Mouse (Mus musculus) CH12.LX (cell line): Measurements from ENCODE around the gene Mon1b. TPM values are rescaled to one million over a fixed set of nuclear protein-coding genes. Genes with fewer than 3 reads are reported as not detected.

Experiments
- DNase-seq: peaks from one replicate; pipeline ENCODE4 v3.0.0-alpha.2; 2013; ENCODE audit errors: extremely low read depth
- H3K27ac ChIP-seq: 2 replicates; pipeline ENCODE4 v1.5.1; 2012; ENCODE audit warnings: low read depth, mild to moderate bottlenecking, control low read depth, moderate library complexity; ENCODE audit not compliant: insufficient read depth
- H3K27me3 ChIP-seq: replicated peaks from 2 replicates; pipeline ENCODE3; 2012; ENCODE audit warnings: inconsistent platforms
- H3K36me3 ChIP-seq, 2 experiments: replicated peaks in 1 of 2; 2 replicates each; pipeline versions ENCODE3 to v1.6.1; 2012; ENCODE audit warnings: inconsistent platforms in 1 of 2, low read length in 1 of 2, mild to moderate bottlenecking in 1 of 2, mixed read lengths in 1 of 2, moderate library complexity in 1 of 2; ENCODE audit not compliant: control insufficient read depth in 1 of 2, insufficient read depth in 1 of 2
- H3K4me1 ChIP-seq, 2 experiments: 2 replicates each; pipeline ENCODE4 v1.6.1; 2012; ENCODE audit warnings: inconsistent platforms in 1 of 2, moderate library complexity in 1 of 2; ENCODE audit not compliant: insufficient read depth in 2 of 2, control insufficient read depth in 1 of 2
- H3K4me2 ChIP-seq: 2 replicates; pipeline ENCODE4 v1.6.1; 2012; ENCODE audit warnings: low read depth, mild to moderate bottlenecking, control low read depth; ENCODE audit not compliant: poor library complexity, insufficient read depth, severe bottlenecking
- H3K4me3 ChIP-seq, 3 experiments: fragments of 150-350 bp in 1 of 3; sonication (generic) in 1 of 3; replicated peaks in 1 of 3; 2 replicates each; pipeline versions ENCODE3 to v1.5.1; 2011 to 2012; ENCODE audit warnings: low read depth in 2 of 3, low read length in 2 of 3, mild to moderate bottlenecking in 2 of 3, moderate library complexity in 2 of 3, control low read depth in 1 of 3, improper control_type of control experiment in 1 of 3, inconsistent platforms in 1 of 3, mixed read lengths in 1 of 3; ENCODE audit not compliant: poor library complexity in 1 of 3
- H3K79me2 ChIP-seq: replicated peaks from 2 replicates; pipeline ENCODE4 v1.6.1; 2012; ENCODE audit warnings: mild to moderate bottlenecking, moderate library complexity; ENCODE audit not compliant: control insufficient read depth, poor library complexity, insufficient read depth, severe bottlenecking; ENCODE audit errors: extremely low read depth
- H3K9ac ChIP-seq: 2 replicates; pipeline ENCODE4 v1.6.1; 2012; ENCODE audit warnings: low read depth, mild to moderate bottlenecking, control low read depth, moderate library complexity; ENCODE audit not compliant: insufficient read depth
- H3K9me3 ChIP-seq: replicated peaks from 2 replicates; pipeline ENCODE3; 2012; ENCODE audit warnings: low read length, inconsistent platforms, mixed read lengths
- CHD2 ChIP-seq: IDR thresholded peaks from 2 replicates; pipeline ENCODE4 v1.6.1; 2011; ENCODE audit warnings: low read length, improper control_type of control experiment
- CTCF ChIP-seq, 2 experiments: IDR thresholded peaks in 1 of 2; conservative IDR thresholded peaks in 1 of 2; 2 replicates each; pipeline ENCODE4 v1.5.1; 2011 to 2012; ENCODE audit warnings: low read depth in 2 of 2, low read length in 2 of 2, improper control_type of control experiment in 1 of 2, inconsistent platforms in 1 of 2, mild to moderate bottlenecking in 1 of 2, moderate library complexity in 1 of 2
- EP300 ChIP-seq: IDR thresholded peaks from 2 replicates; pipeline ENCODE4 v1.6.1; 2011; ENCODE audit warnings: low read length, improper control_type of control experiment
- IRF4 ChIP-seq: IDR thresholded peaks from 2 replicates; pipeline ENCODE4 v1.6.1; 2014; ENCODE audit warnings: low read depth, mild to moderate bottlenecking, inconsistent platforms, low read length, improper control_type of control experiment
- KAT2A ChIP-seq: IDR thresholded peaks from 2 replicates; pipeline ENCODE4 v1.6.1; 2012; ENCODE audit warnings: low read length, improper control_type of control experiment, inconsistent platforms; ENCODE audit not compliant: insufficient replicate concordance
- MAFK ChIP-seq: IDR thresholded peaks from 2 replicates; pipeline ENCODE4 v1.6.1; 2011; ENCODE audit warnings: low read length, improper control_type of control experiment; ENCODE audit not compliant: insufficient replicate concordance
- MAX ChIP-seq: IDR thresholded peaks from 2 replicates; pipeline ENCODE4 v1.6.1; 2011; ENCODE audit warnings: low read length, improper control_type of control experiment
- MAZ ChIP-seq: IDR thresholded peaks from 2 replicates; pipeline ENCODE4 v1.6.1; 2012; ENCODE audit warnings: low read depth, mild to moderate bottlenecking, inconsistent platforms, low read length, improper control_type of control experiment, moderate library complexity
- MEF2A ChIP-seq: IDR thresholded peaks from 2 replicates; pipeline ENCODE4 v1.6.1; 2014; ENCODE audit warnings: low read depth, mild to moderate bottlenecking, inconsistent platforms, low read length, improper control_type of control experiment, borderline replicate concordance
- MYC ChIP-seq: IDR thresholded peaks from 2 replicates; pipeline ENCODE4 v1.6.1; 2011; ENCODE audit warnings: low read depth, mild to moderate bottlenecking, improper control_type of control experiment, low read length
- NELFE ChIP-seq: IDR thresholded peaks from 2 replicates; pipeline ENCODE4 v1.6.1; 2011; ENCODE audit warnings: low read depth, low read length, improper control_type of control experiment
- NRF1 ChIP-seq: IDR thresholded peaks from 2 replicates; pipeline ENCODE4 v1.6.1; 2014; ENCODE audit warnings: low read depth, mild to moderate bottlenecking, inconsistent platforms, low read length, improper control_type of control experiment, moderate library complexity
- POLR2A ChIP-seq: IDR thresholded peaks from 2 replicates; pipeline ENCODE4 v1.6.1; 2011; ENCODE audit warnings: low read depth, mild to moderate bottlenecking, improper control_type of control experiment, low read length
- POLR2AphosphoS2 ChIP-seq: IDR thresholded peaks from 2 replicates; pipeline ENCODE4 v1.6.1; 2011; ENCODE audit warnings: low read depth, low read length, improper control_type of control experiment
- RAD21 ChIP-seq: IDR thresholded peaks from 2 replicates; pipeline ENCODE4 v1.6.1; 2011; ENCODE audit warnings: low read depth, mild to moderate bottlenecking, low read length, improper control_type of control experiment, moderate library complexity
- SIN3A ChIP-seq: IDR thresholded peaks from 2 replicates; pipeline ENCODE4 v1.6.1; 2012; ENCODE audit warnings: low read length, improper control_type of control experiment, inconsistent platforms
- SMC3 ChIP-seq: IDR thresholded peaks from 2 replicates; pipeline ENCODE4 v1.6.1; 2011; ENCODE audit warnings: low read depth, low read length, improper control_type of control experiment
- TCF12 ChIP-seq: IDR thresholded peaks from 2 replicates; pipeline ENCODE4 v1.6.1; 2014; ENCODE audit warnings: low read depth, mild to moderate bottlenecking, inconsistent platforms, low read length, improper control_type of control experiment
- UBTF ChIP-seq: IDR thresholded peaks from 2 replicates; pipeline ENCODE4 v1.6.1; 2012; ENCODE audit warnings: low read depth, mild to moderate bottlenecking, inconsistent platforms, low read length, improper control_type of control experiment, moderate library complexity
- USF1 ChIP-seq: IDR thresholded peaks from 2 replicates; pipeline ENCODE4 v1.6.1; 2014; ENCODE audit warnings: low read depth, mild to moderate bottlenecking, inconsistent platforms, low read length, improper control_type of control experiment
- USF2 ChIP-seq: conservative IDR thresholded peaks from 2 replicates; pipeline ENCODE4 v1.6.1; 2011; ENCODE audit warnings: low read depth, low read length, improper control_type of control experiment
- ZC3H11A ChIP-seq: IDR thresholded peaks from 2 replicates; pipeline ENCODE4 v1.6.1; 2012; ENCODE audit warnings: low read depth, mild to moderate bottlenecking, inconsistent platforms, low read length, improper control_type of control experiment
- ZKSCAN1 ChIP-seq: IDR thresholded peaks from 2 replicates; pipeline ENCODE4 v1.6.1; 2012; ENCODE audit warnings: low read depth, inconsistent platforms, low read length, improper control_type of control experiment, borderline replicate concordance
- ZMIZ1 ChIP-seq: IDR thresholded peaks from 2 replicates; pipeline ENCODE4 v1.6.1; 2012; ENCODE audit warnings: low read depth, mild to moderate bottlenecking, inconsistent platforms, low read length, improper control_type of control experiment
- ZNF384 ChIP-seq: IDR thresholded peaks from 2 replicates; pipeline ENCODE4 v1.6.1; 2012; ENCODE audit warnings: low read depth, low read length, improper control_type of control experiment, inconsistent platforms
- dilution Hi-C: fragments of 300-500 bp; cut with MboI; formaldehyde crosslinking; loops from 2 replicates; pipeline ENCODE4 v1.14.3; 2020; ENCODE audit warnings: low sequenced_read_pairs; ENCODE audit not compliant: extremely low pct_unique_long_range_greater_than_20kb, extremely low pct_ligation_motif_present
- in situ Hi-C: fragments of 300-500 bp; cut with MboI; formaldehyde crosslinking; loops from 3 replicates; pipeline ENCODE4 v1.14.3; 2019; ENCODE audit warnings: low sequenced_read_pairs, low pct_ligation_motif_present, low pct_unique_long_range_greater_than_20kb, mixed read lengths
- polyA plus RNA-seq: library from polyadenylated mRNA; unstranded; fragments of >175 nt; gene quantifications from 2 replicates; pipeline ENCODE4 v1.2.1, GENCODE M21; 2012; ENCODE audit warnings: low read depth; ENCODE audit not compliant: insufficient read length
- total RNA-seq, 2 experiments: library from RNA; depleted of rRNA; stranded (reverse); fragments of 300-350 nt in 1 of 2; fragments of >200 nt in 1 of 2; gene quantifications; 2 replicates each; pipeline ENCODE4 v1.2.3; 2012 to 2014

The Mon1b gene
- total and polyA plus RNA-seq, 3 experiments, result 7.2 to 17.1 (median 15.2) TPM

DNA sequence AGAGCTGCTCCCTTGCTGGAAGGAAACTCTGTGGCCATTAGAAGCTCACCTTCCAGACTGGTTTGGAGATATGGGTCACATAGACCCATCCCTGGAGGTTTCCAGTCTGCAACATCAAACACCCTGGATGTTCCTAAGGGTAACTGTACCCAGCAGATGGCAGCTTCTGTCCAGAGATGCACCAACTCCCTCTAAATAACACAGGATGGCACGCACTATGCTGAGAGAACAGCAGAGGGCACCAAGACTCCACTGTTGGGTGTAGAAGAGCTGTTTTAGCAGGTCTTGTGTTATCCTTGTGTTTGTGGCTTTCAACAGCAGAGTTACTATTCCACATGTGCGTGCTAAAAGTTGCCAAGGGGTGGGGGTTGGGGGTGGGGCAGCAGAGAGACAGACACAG lies 29.2 kb downstream of the Mon1b start:
- no peak overlapping the region for H3K27ac ChIP-seq
- H3K36me3 ChIP-seq, result peaks cover 0 to 2% of the 10 kb centered on the region in 2 experiments
- dilution Hi-C loops, result no loop called here
- DNase-seq, result peak; percentile 73
- H3K4me1 ChIP-seq, result peaks cover 2 to 16% of the 10 kb centered on the region in 2 experiments; a peak in 2 of 4 replicates
- H3K79me2 ChIP-seq, result no peaks in the 10 kb centered on the region
- no peak overlapping the region for H3K4me2 ChIP-seq
- TF ChIP-seq KAT2A (no peak), CTCF (conservative IDR thresholded peaks at IDR 0.05 in 1 of 2, IDR thresholded peaks at IDR 0.05 in 1 of 2; ENCODE audit: low read depth in 2 of 2, low read length in 2 of 2) (peak; percentile 76 to 99), POLR2AphosphoS2 (no peak), EP300 (no peak), ZMIZ1 (no peak), ZNF384 (no peak), USF1 (no peak), ZKSCAN1 (no peak), SIN3A (no peak), MYC (no peak), ZC3H11A (peak; percentile 74), MAZ (no peak), MEF2A (peak; percentile 35; the same call in 1 of the 2 replicates), NELFE (no peak; the same call in 1 of the 2 replicates), MAX (no peak), NRF1 (no peak), RAD21 (peak; percentile 96), IRF4 (no peak), TCF12 (0 out of 2 replicates have a peak, but pooled peaks have one; percentile 26), CHD2 (no peak), POLR2A (no peak), USF2 (no peak), SMC3 (peak; percentile 94), MAFK (no peak), UBTF (no peak)
- no peaks in the 10 kb centered on the region for H3K27me3 ChIP-seq
- no peaks in the 10 kb centered on the region for H3K9me3 ChIP-seq
- in situ Hi-C loops, result loop anchor here (10.0 to 25.0 kb wide), 2 partner anchors 320 to 773 kb away; partner anchors contain the start of gene Wwox
- H3K9ac ChIP-seq, result no peak overlapping the region
- no peak overlapping the region for H3K4me3 ChIP-seq
